Mouse (Mus musculus): ENCODE data around the gene H2afy2. TPM values are rescaled to one million over a fixed set of nuclear protein-coding genes. Genes with fewer than 3 reads are reported as not detected.

Gene H2afy2
- polyA plus RNA-seq, 1 experiment from 2014 or later: 76.8 TPM

- Histone ChIP-seq H3K4me1 (ENCODE audit: control insufficient read depth, insufficient read depth, low read length) (no peaks in the 10 kb centered on the region), H3K36me3 (ENCODE audit: control insufficient read depth, insufficient read depth, low read length) (no peaks in the 10 kb centered on the region), H3K4me2 (ENCODE audit: low read depth, low read length) (no peak overlapping the region), H3K27me3 (replicated peaks; ENCODE audit: control insufficient read depth, insufficient read depth, low read length) (no peaks in the 10 kb centered on the region), H3K27ac (ENCODE audit: low read length) (no peak overlapping the region), H3K9ac (ENCODE audit: low read depth, low read length) (no peak overlapping the region), H3K4me3 (ENCODE audit: low read length) (no peak overlapping the region), H3K9me3 (ENCODE audit: control insufficient read depth, low read length) (no peaks in the 10 kb centered on the region)
- WGBS: 69% methylated on average over 13 of the region's 13 CpGs
- no peak for ATAC-seq
Observed at GRCm38 (mm10) chr10:61825979-61826752, 42.2 kb upstream of the H2afy2 start.

GRCm38 (mm10) chr10:61825536-61825935 lies 41.6 kb upstream of the H2afy2 start:
- no peak for ATAC-seq
- WGBS: 54% methylated on average over 5 of the region's 5 CpGs
- no peak overlapping the region for H3K4me2 ChIP-seq (ENCODE audit: low read depth, low read length)
- no peak overlapping the region for H3K9ac ChIP-seq (ENCODE audit: low read depth, low read length)
- no peaks in the 10 kb centered on the region for H3K9me3 ChIP-seq (ENCODE audit: control insufficient read depth, low read length)
- no peaks in the 10 kb centered on the region for H3K4me1 ChIP-seq (ENCODE audit: control insufficient read depth, insufficient read depth, low read length)
- H3K27me3 ChIP-seq (replicated peaks; ENCODE audit: control insufficient read depth, insufficient read depth, low read length): no peaks in the 10 kb centered on the region
- H3K27ac ChIP-seq (ENCODE audit: low read length): no peak overlapping the region
- no peak overlapping the region for H3K4me3 ChIP-seq (ENCODE audit: low read length)
- no peaks in the 10 kb centered on the region for H3K36me3 ChIP-seq (ENCODE audit: control insufficient read depth, insufficient read depth, low read length)

- WGBS: 44% methylated on average over 4 of the region's 4 CpGs
- H3K9me3 ChIP-seq (ENCODE audit: control insufficient read depth, low read length): no peaks in the 10 kb centered on the region
- H3K4me3 ChIP-seq (ENCODE audit: low read length): no peak overlapping the region
- no peak overlapping the region for H3K4me2 ChIP-seq (ENCODE audit: low read depth, low read length)
- no peaks in the 10 kb centered on the region for H3K4me1 ChIP-seq (ENCODE audit: control insufficient read depth, insufficient read depth, low read length)
- H3K27ac ChIP-seq (ENCODE audit: low read length): no peak overlapping the region
- no peak for ATAC-seq
- H3K36me3 ChIP-seq (ENCODE audit: control insufficient read depth, insufficient read depth, low read length): no peaks in the 10 kb centered on the region
- H3K27me3 ChIP-seq (replicated peaks; ENCODE audit: control insufficient read depth, insufficient read depth, low read length): no peaks in the 10 kb centered on the region
- no peak overlapping the region for H3K9ac ChIP-seq (ENCODE audit: low read depth, low read length)
Observed at GRCm38 (mm10) chr10:61823731-61824115, 39.8 kb upstream of the H2afy2 start.

- no peak overlapping the region for H3K9ac ChIP-seq (ENCODE audit: low read depth, low read length)
- WGBS: 47% methylated on average over 7 of the region's 7 CpGs
- H3K4me2 ChIP-seq (ENCODE audit: low read depth, low read length): no peak overlapping the region
- H3K4me3 ChIP-seq (ENCODE audit: low read length): no peak overlapping the region
- no peaks in the 10 kb centered on the region for H3K36me3 ChIP-seq (ENCODE audit: control insufficient read depth, insufficient read depth, low read length)
- no peaks in the 10 kb centered on the region for H3K4me1 ChIP-seq (ENCODE audit: control insufficient read depth, insufficient read depth, low read length)
- no peaks in the 10 kb centered on the region for H3K27me3 ChIP-seq (replicated peaks; ENCODE audit: control insufficient read depth, insufficient read depth, low read length)
- ATAC-seq: no peak
- H3K9me3 ChIP-seq (ENCODE audit: control insufficient read depth, low read length): no peaks in the 10 kb centered on the region
- no peak overlapping the region for H3K27ac ChIP-seq (ENCODE audit: low read length)
Observed at GRCm38 (mm10) chr10:61822968-61823730, 39.2 kb upstream of the H2afy2 start.

- Histone ChIP-seq H3K4me2 (ENCODE audit: low read depth, low read length) (no peak overlapping the region), H3K36me3 (ENCODE audit: control insufficient read depth, insufficient read depth, low read length) (no peaks in the 10 kb centered on the region), H3K4me1 (ENCODE audit: control insufficient read depth, insufficient read depth, low read length) (no peaks in the 10 kb centered on the region), H3K4me3 (ENCODE audit: low read length) (no peak overlapping the region), H3K9ac (ENCODE audit: low read depth, low read length) (no peak overlapping the region), H3K9me3 (ENCODE audit: control insufficient read depth, low read length) (no peaks in the 10 kb centered on the region), H3K27ac (ENCODE audit: low read length) (no peak overlapping the region), H3K27me3 (replicated peaks; ENCODE audit: control insufficient read depth, insufficient read depth, low read length) (no peaks in the 10 kb centered on the region)
- 56% methylated on average over 9 of the region's 9 CpGs for WGBS
- no peak for ATAC-seq
Observed at GRCm38 (mm10) chr10:61820050-61820449, 36.1 kb upstream of the H2afy2 start.

GRCm38 (mm10) chr10:61811987-61812386 lies 28.0 kb upstream of the H2afy2 start:
- no peaks in the 10 kb centered on the region for H3K36me3 ChIP-seq (ENCODE audit: control insufficient read depth, insufficient read depth, low read length)
- no peak overlapping the region for H3K4me3 ChIP-seq (ENCODE audit: low read length)
- WGBS: 63% methylated on average over 5 of the region's 5 CpGs
- ATAC-seq: no peak
- no peak overlapping the region for H3K27ac ChIP-seq (ENCODE audit: low read length)
- no peak overlapping the region for H3K4me2 ChIP-seq (ENCODE audit: low read depth, low read length)
- no peaks in the 10 kb centered on the region for H3K9me3 ChIP-seq (ENCODE audit: control insufficient read depth, low read length)
- no peaks in the 10 kb centered on the region for H3K27me3 ChIP-seq (replicated peaks; ENCODE audit: control insufficient read depth, insufficient read depth, low read length)
- no peak overlapping the region for H3K9ac ChIP-seq (ENCODE audit: low read depth, low read length)
- no peaks in the 10 kb centered on the region for H3K4me1 ChIP-seq (ENCODE audit: control insufficient read depth, insufficient read depth, low read length)

- H3K9ac ChIP-seq (ENCODE audit: low read depth, low read length): no peak overlapping the region
- H3K4me2 ChIP-seq (ENCODE audit: low read depth, low read length): no peak overlapping the region
- 0 out of 2 replicates have a peak, but pooled peaks cover 4% of the 10 kb centered on the region for H3K9me3 ChIP-seq (ENCODE audit: control insufficient read depth, low read length)
- H3K27me3 ChIP-seq (replicated peaks; ENCODE audit: control insufficient read depth, insufficient read depth, low read length): no peaks in the 10 kb centered on the region
- H3K36me3 ChIP-seq (ENCODE audit: control insufficient read depth, insufficient read depth, low read length): no peaks in the 10 kb centered on the region
- peaks cover 4% of the 10 kb centered on the region; the same call in 1 of the 2 replicates for H3K4me1 ChIP-seq (ENCODE audit: control insufficient read depth, insufficient read depth, low read length)
- no peak overlapping the region for H3K27ac ChIP-seq (ENCODE audit: low read length)
- H3K4me3 ChIP-seq (ENCODE audit: low read length): no peak overlapping the region
- no peak for ATAC-seq
- 40% methylated on average over 15 of the region's 15 CpGs for WGBS
Observed at GRCm38 (mm10) chr10:61798133-61798576, 14.2 kb upstream of the H2afy2 start.

GRCm38 (mm10) chr10:61795458-61795857 lies 11.5 kb upstream of the H2afy2 start:
- ATAC-seq: no peak
- Histone ChIP-seq H3K4me1 (ENCODE audit: control insufficient read depth, insufficient read depth, low read length) (peaks cover 4% of the 10 kb centered on the region; the same call in 1 of the 2 replicates), H3K27me3 (replicated peaks; ENCODE audit: control insufficient read depth, insufficient read depth, low read length) (no peaks in the 10 kb centered on the region), H3K9ac (ENCODE audit: low read depth, low read length) (no peak overlapping the region), H3K4me3 (ENCODE audit: low read length) (no peak overlapping the region), H3K9me3 (ENCODE audit: control insufficient read depth, low read length) (0 out of 2 replicates have a peak, but pooled peaks cover 1% of the 10 kb centered on the region), H3K27ac (ENCODE audit: low read length) (no peak overlapping the region), H3K4me2 (ENCODE audit: low read depth, low read length) (no peak overlapping the region), H3K36me3 (ENCODE audit: control insufficient read depth, insufficient read depth, low read length) (no peaks in the 10 kb centered on the region)
- WGBS: 24% methylated on average over 8 of the region's 8 CpGs

- no peaks in the 10 kb centered on the region for H3K9me3 ChIP-seq (ENCODE audit: control insufficient read depth, low read length)
- no peak overlapping the region for H3K9ac ChIP-seq (ENCODE audit: low read depth, low read length)
- 47% methylated on average over 10 of the region's 10 CpGs for WGBS
- no peaks in the 10 kb centered on the region for H3K36me3 ChIP-seq (ENCODE audit: control insufficient read depth, insufficient read depth, low read length)
- H3K27ac ChIP-seq (ENCODE audit: low read length): no peak overlapping the region
- ATAC-seq: no peak
- H3K4me3 ChIP-seq (ENCODE audit: low read length): no peak overlapping the region
- peaks cover 4% of the 10 kb centered on the region; the same call in 1 of the 2 replicates for H3K4me1 ChIP-seq (ENCODE audit: control insufficient read depth, insufficient read depth, low read length)
- H3K4me2 ChIP-seq (ENCODE audit: low read depth, low read length): no peak overlapping the region
- no peaks in the 10 kb centered on the region for H3K27me3 ChIP-seq (replicated peaks; ENCODE audit: control insufficient read depth, insufficient read depth, low read length)
Observed at GRCm38 (mm10) chr10:61794971-61795370, 11.0 kb upstream of the H2afy2 start.
